Mouse (Mus musculus) CD8-positive naive resting alpha-beta T cell, adult 2 months (primary cell): ENCODE results near the gene Tbx4.
A peak's percentile ranks its signal among the peaks of the same experiment; 100 is the strongest.

ENCODE experiments used
- DNase-seq, 2 experiments: peaks; one replicate each; pipeline ENCODE4 v3.0.0; 2022; ENCODE audit warnings: low read depth in 2 of 2, low spot score in 2 of 2

Gene Tbx4

DNA sequence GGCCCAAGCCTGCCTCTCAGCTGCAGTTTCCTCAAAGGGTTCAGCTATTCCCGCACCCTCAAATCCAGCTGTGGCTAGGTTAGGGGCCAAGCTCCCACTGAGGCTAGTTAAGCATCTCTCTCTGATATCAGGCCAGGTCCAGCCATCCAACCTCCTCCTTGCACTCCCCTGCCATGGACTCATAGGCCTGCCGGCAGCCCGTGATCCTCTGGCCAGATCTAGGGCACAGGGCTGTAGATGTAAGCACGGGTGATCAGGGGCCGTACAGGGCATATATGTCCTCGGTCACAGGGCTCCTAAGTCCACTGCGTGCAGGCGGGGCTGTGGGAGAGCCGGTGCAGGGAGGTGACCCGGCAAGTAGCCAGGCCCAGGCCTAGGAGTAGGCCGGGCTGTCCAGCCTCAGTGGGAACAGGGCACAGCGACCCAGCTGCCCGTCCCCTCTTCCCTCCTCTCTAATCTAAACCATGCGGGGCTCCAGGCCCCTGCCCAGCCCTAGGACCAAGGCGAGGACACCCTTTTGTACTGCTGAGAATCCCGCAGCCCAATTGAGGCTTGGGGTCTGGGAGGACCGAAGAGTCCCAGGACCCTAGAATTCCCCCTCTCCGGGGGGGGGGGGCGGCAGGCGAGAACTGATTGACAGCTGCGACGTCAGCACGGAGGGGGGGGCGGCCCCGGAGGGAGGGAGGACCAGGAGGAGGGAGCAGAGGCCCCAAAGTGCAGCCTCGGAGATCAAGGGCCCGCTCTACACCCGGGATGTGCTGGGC lies at the start of gene Tbx4:
TSS of gene Tbx4 (plus strand) at position 758 of the 764 bp plus-strand sequence.
- no peak for DNase-seq

- DNase-seq: no peak
Observed at GRCm38 (mm10) chr11:85836523-85837290, 49.5 kb upstream of the Tbx4 start.

GRCm38 (mm10) chr11:85837291-85837647 lies 49.0 kb upstream of the Tbx4 start:
- DNase-seq: no peak

DNA sequence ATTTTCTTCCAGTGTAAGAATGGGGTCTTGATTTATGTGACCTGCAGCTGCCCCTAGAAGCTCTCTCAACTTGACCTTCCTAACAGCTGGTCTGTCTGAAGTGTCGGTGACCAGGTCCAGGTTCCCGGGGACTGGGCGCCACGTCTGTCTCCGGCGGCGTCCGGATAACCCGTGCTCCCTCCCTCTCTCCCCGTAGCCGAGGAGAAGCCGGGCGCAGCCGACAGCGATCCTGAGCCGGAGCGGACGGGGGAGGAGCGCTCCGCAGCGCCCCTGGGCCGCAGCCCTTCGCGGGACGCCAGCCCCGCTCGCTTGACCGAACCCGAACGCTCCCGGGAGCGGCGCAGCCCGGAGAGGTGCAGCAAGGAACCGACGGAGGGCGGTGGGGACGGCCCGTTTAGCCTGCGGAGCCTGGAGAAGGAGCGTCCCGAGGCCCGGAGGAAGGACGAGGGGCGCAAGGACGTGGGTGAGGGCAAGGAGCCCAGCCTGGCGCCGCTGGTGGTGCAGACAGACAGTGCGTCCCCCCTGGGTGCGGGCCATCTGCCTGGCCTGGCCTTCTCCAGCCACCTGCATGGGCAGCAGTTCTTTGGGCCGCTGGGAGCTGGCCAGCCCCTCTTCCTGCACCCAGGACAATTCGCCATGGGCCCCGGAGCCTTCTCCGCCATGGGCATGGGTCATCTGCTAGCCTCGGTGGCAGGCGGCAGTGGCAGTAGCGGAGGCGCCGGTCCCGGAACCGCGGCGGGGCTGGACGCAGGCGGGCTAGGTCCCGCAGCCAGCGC lies 48.4 kb upstream of the Tbx4 start:
- no peak for DNase-seq

DNA sequence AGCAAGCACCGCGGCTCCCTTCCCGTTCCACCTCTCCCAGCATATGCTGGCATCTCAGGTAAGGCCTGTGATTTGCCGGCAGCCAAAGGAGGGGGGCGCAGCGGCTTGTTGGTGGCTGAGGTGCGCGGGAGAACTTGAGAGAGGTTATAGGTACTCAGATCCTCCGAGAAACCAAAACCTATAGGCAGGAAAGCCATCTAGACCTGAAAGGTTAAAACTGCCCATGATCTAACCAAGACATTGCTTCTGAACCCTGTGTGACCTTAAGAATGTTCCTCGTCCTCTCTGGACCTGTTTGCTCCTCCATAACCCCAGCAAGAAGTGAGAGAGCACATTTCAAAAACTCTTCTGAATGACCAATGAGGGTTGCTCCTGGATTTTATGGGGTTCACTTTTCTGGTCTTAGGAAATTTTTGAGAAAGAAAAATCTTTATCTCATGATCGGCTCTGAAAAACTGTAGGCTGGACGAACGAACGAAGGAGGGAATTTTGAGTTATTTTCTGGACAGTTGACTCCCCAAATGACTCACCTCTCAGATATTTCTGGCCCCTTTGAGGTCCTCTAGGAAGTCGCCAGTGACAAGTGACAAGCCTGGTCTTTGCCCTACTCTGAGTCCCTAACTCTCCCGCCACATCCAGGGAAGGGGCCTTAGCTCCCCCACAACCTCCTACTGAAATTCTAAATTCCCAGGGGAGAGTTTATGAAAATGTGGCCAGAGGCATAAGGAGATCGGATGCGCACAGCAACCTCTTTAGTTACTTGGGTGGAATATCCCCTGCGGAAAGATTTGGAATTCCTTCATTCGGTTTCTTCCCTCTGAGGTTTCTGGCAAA lies 47.6 kb upstream of the Tbx4 start:
- DNase-seq: no peak

DNA sequence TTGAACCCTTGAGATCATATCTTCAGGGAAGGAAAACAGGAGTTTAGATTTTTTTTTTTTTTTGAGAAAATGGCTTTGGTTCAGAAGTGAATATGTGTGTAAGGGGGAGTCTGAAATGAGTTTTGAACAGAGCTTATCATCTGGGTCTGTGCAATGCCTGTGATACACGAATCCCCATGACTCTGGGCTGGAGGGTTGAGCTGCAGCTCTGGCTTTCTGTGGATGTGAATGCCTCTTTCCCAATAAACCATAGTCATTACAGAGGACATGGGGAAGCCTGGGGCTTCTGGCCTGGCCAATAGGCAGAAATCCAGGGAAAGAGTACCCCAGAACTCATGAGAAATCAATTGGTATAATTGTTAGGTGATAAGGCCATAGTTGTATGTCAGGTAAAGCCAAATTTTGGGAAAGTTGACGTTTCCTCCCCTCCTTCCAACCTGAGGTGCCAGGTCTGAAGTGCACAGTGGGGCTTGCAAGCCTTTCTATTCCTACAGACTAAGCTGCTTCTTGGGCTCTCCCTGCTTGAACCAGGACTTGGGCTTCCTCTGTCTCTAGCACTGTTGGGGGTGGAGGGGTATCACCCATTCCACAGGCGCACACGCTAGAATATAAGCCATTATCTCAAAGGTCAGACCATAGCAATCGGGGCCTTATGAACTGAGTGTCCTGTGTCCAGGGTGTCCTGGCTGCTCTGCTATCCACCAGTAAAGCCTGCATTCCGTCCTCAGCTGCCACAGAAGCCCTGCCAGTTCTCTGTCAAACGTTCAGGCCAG lies 46.8 kb upstream of the Tbx4 start:
- no peak for DNase-seq

- DNase-seq: no peak
Observed at GRCm38 (mm10) chr11:85840031-85840802, 46.0 kb upstream of the Tbx4 start.

DNA sequence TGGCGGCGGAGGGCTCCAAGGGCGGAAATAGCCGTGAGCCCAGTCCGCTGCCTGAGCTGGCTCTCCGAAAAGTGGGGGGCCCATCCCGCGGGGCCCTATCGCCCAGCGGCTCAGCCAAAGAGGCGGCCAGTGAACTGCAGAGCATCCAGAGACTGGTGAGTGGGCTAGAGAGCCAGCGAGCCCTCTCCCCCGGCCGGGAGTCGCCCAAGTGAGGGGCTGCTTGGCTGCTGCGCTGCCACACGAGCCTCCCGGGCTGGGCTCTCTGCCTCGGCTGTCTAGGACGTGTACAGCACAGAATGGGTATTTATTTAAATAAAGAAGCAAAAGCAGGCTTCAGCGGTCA lies 45.4 kb upstream of the Tbx4 start:
- DNase-seq: no peak

DNA sequence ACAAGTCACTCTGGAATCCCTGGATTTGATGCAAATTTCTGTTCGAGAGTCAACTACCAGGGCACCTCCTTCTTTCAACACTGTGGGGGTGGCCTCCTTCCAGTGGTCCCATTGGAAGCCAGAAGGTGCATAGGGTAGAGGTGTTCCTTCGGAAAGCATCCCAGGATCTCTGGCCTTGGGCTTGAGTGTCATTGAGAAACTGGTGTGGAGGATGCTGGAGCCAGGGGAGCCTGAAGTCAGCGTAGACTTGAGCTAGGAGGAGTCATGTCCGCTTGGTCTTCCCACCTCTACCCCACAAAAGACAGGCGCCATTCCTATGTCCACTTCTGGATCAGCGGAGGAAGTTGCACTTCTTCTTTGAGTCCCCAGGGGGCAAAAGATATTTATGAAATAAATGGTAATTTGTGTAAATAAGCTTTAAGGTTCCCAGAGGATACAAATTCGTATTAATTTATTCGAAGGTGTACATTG lies 45.0 kb upstream of the Tbx4 start:
- no peak for DNase-seq

DNA sequence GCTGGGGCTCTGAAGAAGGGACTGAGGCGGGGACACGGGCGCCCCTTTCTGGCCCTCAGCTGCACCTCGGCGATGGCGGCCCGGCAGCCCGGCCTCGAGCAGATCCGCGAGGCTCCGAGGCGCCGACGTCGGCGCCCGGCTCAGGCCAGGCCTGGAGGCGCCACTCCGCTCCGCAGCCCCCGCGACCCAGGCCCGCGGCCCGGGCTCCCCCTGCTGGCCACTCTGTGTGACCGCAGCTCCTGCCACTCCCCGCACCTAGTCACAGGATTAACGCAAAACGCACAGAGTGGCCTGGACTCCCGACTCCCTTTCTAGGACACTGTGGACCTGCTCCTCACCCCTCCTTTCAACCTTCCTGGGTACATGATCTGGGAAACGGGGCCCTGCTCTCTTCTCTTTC lies 44.2 kb upstream of the Tbx4 start:
- peak; percentile 23 to 31 for DNase-seq

DNA sequence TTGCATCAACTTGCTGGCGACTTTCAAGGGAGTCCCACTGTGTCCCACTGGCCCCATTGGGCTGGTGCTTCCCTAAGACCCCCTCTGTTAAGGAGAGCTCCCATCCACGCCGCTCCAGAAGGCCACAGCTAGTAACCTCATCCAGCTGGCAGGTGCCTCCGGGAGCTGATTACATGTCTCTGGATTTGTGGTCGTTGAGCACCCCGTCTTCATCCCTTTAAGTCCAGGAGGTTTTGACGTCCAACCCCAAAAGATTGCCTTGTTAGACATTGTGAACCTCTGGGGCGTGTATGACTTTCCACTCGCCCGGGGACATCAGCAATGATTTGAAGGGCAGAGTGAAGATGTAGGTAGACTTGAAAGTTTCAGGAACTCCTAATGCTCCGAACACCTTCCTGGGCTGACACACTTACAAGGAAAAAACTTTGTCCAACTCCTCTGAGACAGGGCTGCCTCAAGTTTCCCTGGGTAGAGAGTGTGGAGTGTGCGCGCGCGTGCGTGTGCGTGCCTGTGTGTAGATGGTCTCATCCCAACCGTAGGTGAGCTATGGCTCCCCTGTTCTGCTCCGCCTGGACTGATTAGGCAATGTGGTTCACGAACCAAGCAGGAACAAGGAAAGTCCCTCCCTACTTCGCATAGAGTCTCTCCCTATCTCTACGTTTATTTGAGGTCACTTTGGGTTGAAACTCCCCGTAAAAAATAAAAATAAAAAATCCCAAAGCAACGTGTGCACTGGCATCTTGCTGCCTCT lies 43.5 kb upstream of the Tbx4 start:
- no peak for DNase-seq

DNA sequence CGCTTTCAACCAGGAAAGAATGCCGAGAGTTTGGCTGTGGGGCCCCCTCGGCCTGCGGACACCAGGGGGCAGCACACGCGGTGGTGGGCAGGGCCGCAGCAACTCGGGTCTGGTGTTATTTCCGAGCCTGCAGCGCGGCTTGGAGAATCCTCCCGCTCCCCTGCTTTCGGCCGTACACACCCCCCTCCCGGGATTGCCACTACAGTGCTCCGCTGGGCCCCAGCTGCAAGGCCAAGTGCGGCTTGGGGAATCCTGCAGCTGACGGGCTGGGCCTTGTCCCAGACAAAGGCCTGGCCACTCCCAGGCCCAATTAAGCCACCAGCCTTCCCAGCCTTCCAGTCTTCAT lies 42.9 kb upstream of the Tbx4 start:
- DNase-seq: peak; percentile 44 to 62

DNA sequence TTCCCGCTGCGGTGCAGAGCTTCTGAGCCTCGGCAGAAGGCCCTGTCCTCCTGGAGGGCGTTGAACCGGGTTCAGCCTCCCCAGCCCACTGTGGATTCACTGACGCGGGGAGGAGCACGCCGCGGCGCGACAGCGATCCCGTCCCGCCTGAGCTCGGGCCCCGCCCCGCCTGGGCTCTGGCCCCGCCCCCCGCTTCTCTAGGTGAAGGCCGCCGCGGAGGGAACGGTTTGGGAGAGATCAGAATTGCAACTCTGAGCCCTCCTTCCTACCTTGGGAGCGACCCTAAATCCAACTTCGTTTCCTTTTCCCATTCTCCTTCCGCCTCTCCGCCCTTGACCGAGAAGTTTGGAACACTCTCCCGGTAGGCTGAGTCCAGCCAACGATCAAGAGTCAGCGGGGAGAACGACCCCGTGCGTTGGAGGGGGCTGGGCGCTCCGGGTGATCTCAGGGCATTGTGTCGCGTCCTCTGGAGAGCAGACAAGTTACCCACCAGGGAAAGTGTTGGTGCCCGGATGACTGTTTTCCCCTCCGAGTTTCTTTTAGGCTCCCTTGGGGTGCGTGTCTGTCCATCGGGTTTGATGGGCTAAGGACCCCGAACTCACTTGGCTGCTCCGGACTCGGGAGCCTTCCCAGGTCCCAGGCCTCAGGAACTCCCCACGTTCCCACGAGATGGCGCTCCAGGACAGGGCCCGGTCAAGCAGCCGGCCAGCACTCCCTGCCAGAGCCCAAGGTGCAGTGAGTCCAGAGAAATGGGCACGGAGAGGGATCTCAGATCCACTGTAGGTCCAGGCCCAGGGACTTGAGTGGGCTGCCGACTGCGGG lies 41.9 kb upstream of the Tbx4 start:
- peak in 1 of 2 experiments; percentile 41 for DNase-seq

DNA sequence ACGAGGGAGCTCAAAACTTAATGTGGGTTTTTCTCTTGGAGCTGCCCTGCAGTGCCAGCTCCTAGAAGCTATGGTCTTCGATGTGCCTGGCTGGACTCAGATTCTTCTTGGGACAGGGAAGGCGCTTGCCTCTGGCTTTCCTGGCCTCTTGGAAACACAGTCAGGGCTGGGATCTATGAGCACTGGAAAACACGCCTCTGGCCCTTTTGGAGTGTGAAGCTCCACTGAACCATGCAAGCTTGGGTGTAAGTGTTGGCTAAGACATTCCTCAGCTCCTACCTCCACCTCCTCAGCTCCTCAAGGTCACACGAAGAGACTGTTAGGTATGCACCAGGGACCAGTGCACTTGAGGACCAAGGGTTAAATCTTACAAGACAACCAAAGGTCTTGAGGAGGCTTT lies 41.3 kb upstream of the Tbx4 start:
- DNase-seq: no peak

DNA sequence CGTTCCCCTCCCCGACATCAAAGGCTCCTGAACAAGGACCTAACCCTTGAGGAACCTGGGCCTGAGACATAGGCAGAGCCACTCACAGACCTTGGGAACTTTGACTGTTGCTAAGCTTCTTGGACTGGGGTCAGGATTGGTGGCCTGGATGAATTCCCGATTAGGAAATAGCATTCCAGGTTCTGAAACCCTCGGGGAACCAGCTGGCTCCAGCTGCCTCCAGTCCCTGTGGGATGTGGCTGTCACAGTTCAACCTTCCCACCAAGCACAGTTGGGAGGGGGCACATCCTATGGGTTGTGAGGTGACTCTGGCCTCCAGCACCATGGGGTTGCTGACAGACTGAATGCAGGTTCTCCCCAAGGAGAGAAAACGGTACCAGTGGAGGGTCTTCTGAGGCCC lies 40.3 kb upstream of the Tbx4 start:
- DNase-seq: no peak

- DNase-seq: no peak
Observed at GRCm38 (mm10) chr11:85846509-85846908, 39.7 kb upstream of the Tbx4 start.

GRCm38 (mm10) chr11:85849037-85849436 lies 37.2 kb upstream of the Tbx4 start:
- peak in 1 of 2 experiments; percentile 41 for DNase-seq

DNA sequence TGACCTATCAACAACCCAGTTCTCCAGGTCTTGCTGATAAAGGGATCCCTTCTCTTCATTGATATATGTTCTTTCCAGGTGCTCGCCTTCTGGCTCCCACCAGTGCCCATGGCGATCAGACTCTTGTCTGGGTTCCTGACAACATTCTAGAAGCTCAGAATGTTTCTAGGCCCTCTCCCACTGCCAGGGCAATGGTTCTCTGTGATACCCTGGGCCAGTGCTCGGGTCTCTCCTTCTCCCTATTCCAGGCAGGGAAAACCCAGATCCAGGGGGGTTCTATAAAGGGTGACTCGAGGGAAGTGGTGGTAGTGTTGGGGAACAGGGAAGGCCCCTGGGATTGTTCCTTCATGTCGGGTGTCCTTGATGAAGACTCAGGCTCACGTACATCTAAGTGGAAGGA lies 36.0 kb upstream of the Tbx4 start, which contains the start of gene Gm11444:
TSS of gene Gm11444 (minus strand) at position 101 of the 400 bp plus-strand sequence.
- DNase-seq: no peak
